Mouse (Mus musculus): ENCODE measurements at regions not wholly inside any gene's neighbourhood (a gene's known extent, or its start where the extent isn't known, plus 50 kb on each side); places are given as distances from the start of the nearest gene placed in this dataset.

DNA sequence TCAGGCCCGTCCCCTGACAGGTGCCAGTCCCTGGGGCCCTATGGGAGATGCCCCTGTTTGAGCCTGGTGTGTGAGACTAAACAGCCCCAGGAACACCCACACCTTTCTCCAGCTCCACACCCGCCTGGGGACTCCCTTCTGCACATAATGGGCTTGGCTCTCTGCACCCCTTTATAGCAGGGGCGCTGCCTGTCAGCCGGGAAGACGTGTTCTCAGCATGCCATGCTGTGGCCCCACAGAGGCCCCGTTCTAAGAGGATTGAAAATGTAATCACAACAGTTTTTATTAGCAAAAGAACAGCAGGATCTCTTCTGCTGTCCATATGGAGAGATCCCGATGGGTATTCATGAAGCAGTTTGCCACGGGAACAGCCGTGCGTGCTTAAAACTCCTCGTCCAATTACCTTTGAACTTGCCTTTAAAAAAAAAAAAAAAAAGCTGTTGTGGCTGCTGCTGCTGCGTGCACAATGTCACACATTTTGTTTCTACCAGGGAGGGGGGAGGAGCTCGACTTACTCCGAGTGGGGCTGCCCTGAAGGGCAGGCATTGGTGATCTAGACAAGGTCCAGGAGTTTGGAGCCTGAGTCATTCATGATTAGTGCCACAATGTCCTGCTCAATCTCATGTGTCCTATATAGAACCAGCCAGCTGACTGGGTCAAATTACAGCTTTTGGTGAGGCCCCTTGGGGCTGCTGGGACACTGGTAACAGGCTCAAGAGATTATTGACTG, 119.7 kb downstream of the Rps24 start:
- no peak overlapping the region for H3K4me3 ChIP-seq
- peak overlapping the region; percentile 62 for H3K27ac ChIP-seq (ENCODE audit: poor library complexity, severe bottlenecking)
- peak; percentile 66 for ATAC-seq (ENCODE audit: insufficient number of reproducible peaks, low FRiP score)
- no peaks in the 10 kb centered on the region for H3K27me3 ChIP-seq (replicated peaks)
- WGBS, result 28% methylated on average over 14 of the region's 14 CpGs
- no peaks in the 10 kb centered on the region for H3K36me3 ChIP-seq
- 0 out of 2 replicates have a peak overlapping the region, but pooled peaks have one; percentile 49 for H3K9ac ChIP-seq
- no peaks in the 10 kb centered on the region for H3K9me3 ChIP-seq (replicated peaks)
- peak overlapping the region; percentile 48 for H3K4me2 ChIP-seq
- H3K4me1 ChIP-seq (replicated peaks), result peaks cover 17% of the 10 kb centered on the region

DNA sequence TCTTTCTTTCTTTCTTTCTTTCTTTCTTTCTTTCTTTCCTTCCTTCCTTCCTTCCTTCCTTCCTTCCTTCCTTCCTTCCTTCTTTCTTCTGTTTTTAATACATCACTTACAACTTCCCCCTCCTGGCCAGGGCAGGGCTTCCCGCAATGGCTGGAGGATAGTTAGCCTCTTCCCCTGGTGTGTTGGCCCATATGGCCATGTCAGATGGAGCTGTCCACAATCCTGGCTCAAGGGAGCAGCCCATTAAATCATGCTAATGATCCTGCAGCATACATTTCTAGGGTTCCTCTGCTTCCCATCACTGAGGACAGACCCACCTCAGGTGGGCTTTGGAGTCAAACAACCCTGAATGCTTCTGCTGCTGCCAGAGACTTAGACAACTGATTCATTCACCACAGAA, 121.4 kb downstream of the Rps24 start:
- H3K4me3 ChIP-seq, result no peak overlapping the region
- H3K4me2 ChIP-seq, result no peak overlapping the region
- H3K27me3 ChIP-seq (replicated peaks), result no peaks in the 10 kb centered on the region
- peaks cover 17% of the 10 kb centered on the region for H3K4me1 ChIP-seq (replicated peaks)
- H3K27ac ChIP-seq (ENCODE audit: poor library complexity, severe bottlenecking), result no peak overlapping the region
- H3K9me3 ChIP-seq (replicated peaks), result no peaks in the 10 kb centered on the region
- WGBS, result 84% methylated on average over 1 of the region's 1 CpGs
- ATAC-seq (ENCODE audit: insufficient number of reproducible peaks, low FRiP score), result no peak
- H3K36me3 ChIP-seq, result no peaks in the 10 kb centered on the region
- H3K9ac ChIP-seq, result no peak overlapping the region

- H3K4me2 ChIP-seq, result no peak overlapping the region
- no peaks in the 10 kb centered on the region for H3K36me3 ChIP-seq
- H3K27me3 ChIP-seq (replicated peaks), result no peaks in the 10 kb centered on the region
- no peaks in the 10 kb centered on the region for H3K9me3 ChIP-seq (replicated peaks)
- no peak overlapping the region for H3K9ac ChIP-seq
- ATAC-seq (ENCODE audit: insufficient number of reproducible peaks, low FRiP score), result no peak
- H3K27ac ChIP-seq (ENCODE audit: poor library complexity, severe bottlenecking), result no peak overlapping the region
- WGBS, result 69% methylated on average over 4 of the region's 4 CpGs
- H3K4me3 ChIP-seq, result no peak overlapping the region
- H3K4me1 ChIP-seq (replicated peaks), result peaks cover 15% of the 10 kb centered on the region
Observed at GRCm38 (mm10) chr14:24612254-24612995, 125.5 kb downstream of the Rps24 start.

DNA sequence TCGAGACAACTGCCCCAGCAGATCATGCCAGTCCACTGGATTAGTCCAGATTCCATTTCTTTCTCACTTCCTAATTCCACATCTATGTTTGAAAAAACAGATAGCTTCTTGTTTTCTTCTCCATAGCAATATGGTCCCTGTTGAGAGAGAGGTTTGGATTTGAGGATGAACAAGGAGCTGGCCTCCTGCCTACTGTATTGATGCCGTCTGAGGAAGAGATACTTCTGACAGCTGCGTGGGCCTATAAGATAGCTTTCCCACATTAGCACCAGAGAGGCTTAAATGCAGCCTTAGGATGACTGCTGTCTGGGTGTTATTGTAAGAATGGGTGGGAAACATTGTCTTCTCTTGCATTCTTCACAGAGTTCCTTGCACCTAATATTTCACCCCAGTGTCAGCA, 128.9 kb downstream of the Rps24 start:
- WGBS, result 73% methylated on average over 3 of the region's 3 CpGs
- Histone ChIP-seq H3K4me2 (no peak overlapping the region), H3K4me3 (no peak overlapping the region), H3K36me3 (no peaks in the 10 kb centered on the region), H3K9ac (no peak overlapping the region), H3K27me3 (replicated peaks) (no peaks in the 10 kb centered on the region), H3K27ac (ENCODE audit: poor library complexity, severe bottlenecking) (no peak overlapping the region), H3K9me3 (replicated peaks) (no peaks in the 10 kb centered on the region), H3K4me1 (replicated peaks) (peaks cover 27% of the 10 kb centered on the region)
- no peak for ATAC-seq (ENCODE audit: insufficient number of reproducible peaks, low FRiP score)

- Histone ChIP-seq H3K36me3 (no peaks in the 10 kb centered on the region), H3K4me2 (no peak overlapping the region), H3K27me3 (replicated peaks) (no peaks in the 10 kb centered on the region), H3K4me1 (replicated peaks) (peaks cover 27% of the 10 kb centered on the region), H3K9me3 (replicated peaks) (no peaks in the 10 kb centered on the region), H3K9ac (no peak overlapping the region), H3K4me3 (no peak overlapping the region), H3K27ac (ENCODE audit: poor library complexity, severe bottlenecking) (no peak overlapping the region)
- 55% methylated on average over 10 of the region's 10 CpGs for WGBS
- ATAC-seq (ENCODE audit: insufficient number of reproducible peaks, low FRiP score), result no peak
Observed at GRCm38 (mm10) chr14:24616306-24617125, 129.6 kb downstream of the Rps24 start.

GRCm38 (mm10) chr14:24617126-24617375, 130.1 kb downstream of the Rps24 start:
- Histone ChIP-seq H3K4me2 (no peak overlapping the region), H3K9ac (no peak overlapping the region), H3K9me3 (replicated peaks) (no peaks in the 10 kb centered on the region), H3K27ac (ENCODE audit: poor library complexity, severe bottlenecking) (no peak overlapping the region), H3K4me1 (replicated peaks) (peaks cover 27% of the 10 kb centered on the region), H3K27me3 (replicated peaks) (no peaks in the 10 kb centered on the region), H3K36me3 (no peaks in the 10 kb centered on the region), H3K4me3 (no peak overlapping the region)
- ATAC-seq (ENCODE audit: insufficient number of reproducible peaks, low FRiP score), result no peak
- 36% methylated on average over 3 of the region's 3 CpGs for WGBS

- H3K9ac ChIP-seq, result no peak overlapping the region
- H3K4me1 ChIP-seq (replicated peaks), result peaks cover 27% of the 10 kb centered on the region
- H3K27ac ChIP-seq (ENCODE audit: poor library complexity, severe bottlenecking), result no peak overlapping the region; the same call in 1 of the 2 replicates
- H3K4me2 ChIP-seq, result no peak overlapping the region
- H3K27me3 ChIP-seq (replicated peaks), result no peaks in the 10 kb centered on the region
- no peak for ATAC-seq (ENCODE audit: insufficient number of reproducible peaks, low FRiP score)
- H3K9me3 ChIP-seq (replicated peaks), result no peaks in the 10 kb centered on the region
- WGBS, result 41% methylated on average over 10 of the region's 10 CpGs
- no peaks in the 10 kb centered on the region for H3K36me3 ChIP-seq
- no peak overlapping the region for H3K4me3 ChIP-seq
Observed at GRCm38 (mm10) chr14:24617393-24617861, 130.5 kb downstream of the Rps24 start.

DNA sequence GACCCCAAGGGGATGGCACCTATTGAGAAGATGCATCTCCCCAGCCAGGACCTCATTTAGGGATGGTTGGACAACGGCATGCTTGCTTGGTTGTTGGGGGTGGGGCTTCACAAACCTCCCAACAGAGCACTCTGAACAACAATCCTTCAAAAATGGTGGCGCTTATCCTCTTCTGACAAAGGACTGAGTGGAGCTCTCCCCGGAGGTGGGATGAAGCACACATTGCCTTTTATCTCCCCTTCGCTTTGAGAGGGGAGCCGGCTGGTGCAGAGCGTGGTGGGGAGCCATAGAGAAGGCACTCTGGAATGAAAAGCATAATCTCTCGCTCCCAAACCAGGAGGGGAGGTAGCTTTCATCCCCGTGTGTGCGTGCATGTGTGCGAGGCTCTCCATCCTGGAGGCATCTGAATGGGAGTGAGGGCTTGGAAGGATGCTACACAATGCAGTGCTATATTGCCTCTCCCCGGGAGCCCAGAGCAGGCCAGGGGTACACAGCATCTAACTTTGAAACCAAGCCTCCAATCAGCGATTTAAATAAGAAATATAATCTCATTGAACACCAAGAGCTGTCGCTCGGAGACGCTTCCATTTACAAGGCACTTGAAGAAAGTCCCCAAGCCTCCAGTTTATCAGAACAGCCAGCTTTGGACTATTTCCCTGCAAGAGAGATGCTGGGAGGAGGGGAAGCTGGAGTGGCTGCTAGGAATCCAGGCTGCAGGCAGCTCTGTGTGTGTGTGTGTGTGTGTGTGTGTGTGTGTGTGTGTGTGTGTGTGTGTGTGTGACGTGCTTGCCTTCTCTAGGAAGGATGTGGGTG, 131.5 kb downstream of the Rps24 start:
- ATAC-seq (ENCODE audit: insufficient number of reproducible peaks, low FRiP score), result peak; percentile 22; the same call in 1 of the 2 replicates
- no peaks in the 10 kb centered on the region for H3K36me3 ChIP-seq
- WGBS, result 34% methylated on average over 15 of the region's 16 CpGs
- no peaks in the 10 kb centered on the region for H3K9me3 ChIP-seq (replicated peaks)
- no peak overlapping the region for H3K9ac ChIP-seq
- no peaks in the 10 kb centered on the region for H3K27me3 ChIP-seq (replicated peaks)
- no peak overlapping the region for H3K27ac ChIP-seq (ENCODE audit: poor library complexity, severe bottlenecking)
- peaks cover 27% of the 10 kb centered on the region for H3K4me1 ChIP-seq (replicated peaks)
- H3K4me3 ChIP-seq, result no peak overlapping the region
- H3K4me2 ChIP-seq, result peak overlapping the region; percentile 26; the same call in 1 of the 2 replicates

DNA sequence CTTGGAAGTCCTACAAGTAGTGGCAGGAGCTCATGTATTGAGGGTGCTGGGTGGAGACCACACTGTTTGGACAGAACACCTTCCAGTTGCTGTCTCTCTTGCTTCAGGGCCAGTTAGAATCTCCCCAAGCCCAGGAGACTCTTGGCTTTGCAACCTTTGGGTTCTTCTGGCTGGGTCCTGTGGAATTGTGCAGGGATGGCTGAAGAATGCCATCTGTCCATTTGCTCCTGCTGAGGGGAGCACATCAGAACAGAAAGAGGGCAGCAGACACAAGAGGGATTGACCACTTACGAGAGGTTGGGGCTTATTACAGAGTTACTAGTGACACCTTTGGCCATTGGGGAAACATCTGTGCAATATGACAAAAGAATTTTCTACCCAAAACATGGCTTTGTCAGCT, 145.1 kb downstream of the Rps24 start:
- WGBS, result 70% methylated on average over 1 of the region's 1 CpGs

DNA sequence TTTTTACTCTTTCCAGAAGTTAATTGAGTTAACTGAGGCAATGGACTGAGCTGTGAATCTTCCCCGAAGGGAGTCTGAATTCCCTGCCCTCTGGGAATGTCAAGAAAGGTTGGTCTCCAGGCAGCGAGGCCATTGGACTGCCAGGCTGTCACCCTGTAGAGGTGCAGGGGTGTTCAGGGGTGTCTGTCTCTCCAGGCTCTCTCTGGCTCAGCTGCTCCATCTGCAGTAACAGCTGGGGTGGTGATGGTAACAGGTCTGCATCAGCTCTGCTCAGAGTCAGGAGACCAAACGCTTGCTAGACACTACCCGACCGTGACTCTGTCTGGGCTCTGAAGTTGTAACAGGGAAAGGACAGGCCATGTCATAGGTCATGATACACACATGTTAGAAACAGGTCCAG, 154.9 kb downstream of the Rps24 start:
- no peak overlapping the region for H3K4me2 ChIP-seq
- H3K9ac ChIP-seq, result no peak overlapping the region
- no peaks in the 10 kb centered on the region for H3K9me3 ChIP-seq (replicated peaks)
- no peaks in the 10 kb centered on the region for H3K27me3 ChIP-seq (replicated peaks)
- ATAC-seq (ENCODE audit: insufficient number of reproducible peaks, low FRiP score), result no peak
- H3K27ac ChIP-seq (ENCODE audit: poor library complexity, severe bottlenecking), result no peak overlapping the region
- no peaks in the 10 kb centered on the region for H3K36me3 ChIP-seq
- no peak overlapping the region for H3K4me3 ChIP-seq
- WGBS, result 72% methylated on average over 5 of the region's 5 CpGs
- H3K4me1 ChIP-seq (replicated peaks), result no peaks in the 10 kb centered on the region

More for the DNA sequence above, 145.1 kb downstream of the Rps24 start:
- Histone ChIP-seq H3K4me3 (no peak overlapping the region), H3K9me3 (replicated peaks) (peaks cover under 1% of the 10 kb centered on the region; the same call in 1 of the 2 replicates), H3K36me3 (no peaks in the 10 kb centered on the region), H3K27ac (ENCODE audit: poor library complexity, severe bottlenecking) (no peak overlapping the region), H3K27me3 (replicated peaks) (no peaks in the 10 kb centered on the region), H3K4me1 (replicated peaks) (0 out of 2 replicates have a peak, but pooled peaks cover 6% of the 10 kb centered on the region), H3K9ac (no peak overlapping the region), H3K4me2 (no peak overlapping the region)
- no peak for ATAC-seq (ENCODE audit: insufficient number of reproducible peaks, low FRiP score)
